Mouse (Mus musculus): Measurements from ENCODE around the gene Otud5.

DNA sequence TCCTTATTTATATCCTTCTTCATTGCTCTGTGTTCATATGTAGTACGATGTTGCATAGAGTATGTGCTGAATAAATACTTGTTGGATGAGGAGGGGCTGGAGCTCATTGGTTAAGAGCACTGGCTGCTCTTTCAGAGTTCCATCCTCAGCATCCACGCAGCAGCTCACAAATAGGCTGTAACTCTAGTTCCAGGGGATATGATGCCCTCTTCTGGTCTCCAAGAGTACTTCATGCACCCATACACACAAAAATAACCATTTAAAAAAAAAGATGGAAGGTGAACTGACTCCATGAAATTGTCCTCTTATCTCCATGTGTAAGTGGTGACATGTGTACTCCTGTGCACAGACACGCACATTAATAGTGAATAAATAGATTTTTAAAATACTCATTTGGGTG lies 47.8 kb upstream of the Otud5 start:
- TF ChIP-seq POLR2A (IDR thresholded peaks at IDR 0.05; ENCODE audit: low read depth, low read length) (no peak), CTCF (IDR thresholded peaks at IDR 0.05; ENCODE audit: borderline replicate concordance, insufficient read depth, low read length) (no peak)
